Mouse (Mus musculus): ENCODE measurements around the gene Qtrt1.

DNA sequence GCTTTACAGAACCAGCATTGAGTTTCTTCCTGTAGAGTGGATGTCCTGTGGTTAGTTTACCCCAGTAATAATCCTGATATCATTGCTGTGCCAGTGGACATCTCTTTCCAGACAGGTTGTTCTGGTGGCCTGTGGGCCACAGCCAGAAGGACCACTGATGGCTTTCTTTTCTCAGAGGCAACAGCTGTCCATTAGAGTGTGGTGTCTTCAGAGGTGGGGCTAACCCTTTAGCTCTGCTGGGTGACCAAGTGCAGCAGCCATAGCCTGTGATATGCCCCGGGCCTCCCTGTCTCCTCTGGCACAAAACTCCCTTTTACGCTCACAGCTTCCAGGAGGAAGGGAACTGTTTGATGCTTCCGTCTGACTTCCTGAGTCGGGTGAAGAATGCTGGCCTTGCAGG lies 32.9 kb downstream of the Qtrt1 start:
- TF ChIP-seq POLR2A (IDR thresholded peaks at IDR 0.05; ENCODE audit: borderline replicate concordance, insufficient read depth, low read length) (no peak), CTCF (IDR thresholded peaks at IDR 0.05; ENCODE audit: borderline replicate concordance, insufficient read depth, low read depth, low read length) (no peak)
